Mouse (Mus musculus) midbrain, embryonic 13.5 days (tissue): ENCODE measurements around the gene Ms4a18. TPM values are rescaled to one million over a fixed set of nuclear protein-coding genes. Genes with fewer than 3 reads are reported as not detected.

Experiments used
- ATAC-seq: fragments of 200-750 bp; cut with Nextera tagmentation; 2 replicates; pipeline ENCODE4 v1.8.0; 2017; ENCODE audit warnings: mild to moderate bottlenecking, moderate TSS enrichment, moderate library complexity
- H3K27ac ChIP-seq: fragments of 300-500 bp; sonication (generic); 2 replicates; pipeline ENCODE4 v1.5.1; 2015; ENCODE audit warnings: inconsistent platforms, mild to moderate bottlenecking, moderate library complexity
- H3K27me3 ChIP-seq: fragments of 300-500 bp; sonication (generic); 2 replicates; pipeline ENCODE4 v1.6.1; 2015; ENCODE audit warnings: mild to moderate bottlenecking, inconsistent platforms
- H3K36me3 ChIP-seq: fragments of 300-500 bp; sonication (generic); 2 replicates; pipeline ENCODE4 v1.6.1; 2015; ENCODE audit warnings: mild to moderate bottlenecking, inconsistent platforms
- H3K4me1 ChIP-seq: fragments of 300-500 bp; sonication (generic); replicated peaks from 2 replicates; pipeline ENCODE4 v1.6.1; 2015; ENCODE audit warnings: inconsistent platforms
- H3K4me2 ChIP-seq: fragments of 300-500 bp; sonication (generic); replicated peaks from 2 replicates; pipeline ENCODE4 v1.6.1; 2015; ENCODE audit warnings: moderate library complexity, mild to moderate bottlenecking, inconsistent platforms
- H3K4me3 ChIP-seq: fragments of 300-500 bp; sonication (generic); replicated peaks from 2 replicates; pipeline ENCODE4 v1.5.1; 2015; ENCODE audit warnings: mild to moderate bottlenecking, inconsistent platforms
- H3K9ac ChIP-seq: fragments of 300-500 bp; sonication (generic); replicated peaks from 2 replicates; pipeline ENCODE4 v1.6.1; 2015; ENCODE audit warnings: mild to moderate bottlenecking, inconsistent platforms
- H3K9me3 ChIP-seq: fragments of 300-500 bp; sonication (generic); 2 replicates; pipeline ENCODE4 v1.6.1; 2016; ENCODE audit warnings: mild to moderate bottlenecking, inconsistent platforms
- WGBS: fragments of 180-500 bp; shearing (Covaris S2); methylation state at CpG from one replicate; pipeline ENCODE4 v1.1.7; 2015; 5-methylcytosine and 5-hydroxymethylcytosine counted together
- polyA plus RNA-seq: library from polyadenylated mRNA; unstranded; fragments of >200 nt; fragmentation: Nextera tagmentation; extraction: Ambion mirVana; gene quantifications from 2 replicates; pipeline ENCODE4 v1.2.1, GENCODE M21; 2015

Gene Ms4a18
- polyA plus RNA-seq, 1 experiment from 2014 or later: not detected

GRCm38 (mm10) chr19:10980210-10980609, 37.6 kb downstream of the Ms4a18 start:
- H3K4me1 ChIP-seq: no peaks in the 10 kb centered on the region
- peak; percentile 40; the same call in 1 of the 2 replicates for ATAC-seq
- H3K9ac ChIP-seq: no peak overlapping the region
- no peak overlapping the region for H3K27ac ChIP-seq
- H3K4me2 ChIP-seq: no peak overlapping the region
- no peaks in the 10 kb centered on the region for H3K9me3 ChIP-seq
- H3K36me3 ChIP-seq: no peaks in the 10 kb centered on the region
- H3K27me3 ChIP-seq: 0 out of 2 replicates have a peak, but pooled peaks cover 5% of the 10 kb centered on the region
- 91% methylated on average over 5 of the region's 5 CpGs for WGBS
- no peak overlapping the region for H3K4me3 ChIP-seq

GRCm38 (mm10) chr19:10979184-10980168, 38.4 kb downstream of the Ms4a18 start:
- no peaks in the 10 kb centered on the region for H3K4me1 ChIP-seq
- H3K9me3 ChIP-seq: no peaks in the 10 kb centered on the region
- 10% methylated on average over 18 of the region's 18 CpGs for WGBS
- peak overlapping the region; percentile 25 for H3K4me2 ChIP-seq
- 0 out of 2 replicates have a peak overlapping the region, but pooled peaks have one; percentile 36 for H3K9ac ChIP-seq
- H3K27me3 ChIP-seq: 0 out of 2 replicates have a peak, but pooled peaks cover 5% of the 10 kb centered on the region
- H3K36me3 ChIP-seq: no peaks in the 10 kb centered on the region
- no peak overlapping the region for H3K27ac ChIP-seq
- no peak overlapping the region for H3K4me3 ChIP-seq
- peak; percentile 63 for ATAC-seq

- H3K4me3 ChIP-seq: no peak overlapping the region
- no peaks in the 10 kb centered on the region for H3K9me3 ChIP-seq
- H3K4me2 ChIP-seq: no peak overlapping the region
- H3K27ac ChIP-seq: no peak overlapping the region
- no peaks in the 10 kb centered on the region for H3K27me3 ChIP-seq
- H3K36me3 ChIP-seq: no peaks in the 10 kb centered on the region
- H3K4me1 ChIP-seq: no peaks in the 10 kb centered on the region
- WGBS: 54% methylated on average over 4 of the region's 4 CpGs
- ATAC-seq: no peak
- no peak overlapping the region for H3K9ac ChIP-seq
Measured at GRCm38 (mm10) chr19:10976318-10976717, 41.5 kb downstream of the Ms4a18 start.

DNA sequence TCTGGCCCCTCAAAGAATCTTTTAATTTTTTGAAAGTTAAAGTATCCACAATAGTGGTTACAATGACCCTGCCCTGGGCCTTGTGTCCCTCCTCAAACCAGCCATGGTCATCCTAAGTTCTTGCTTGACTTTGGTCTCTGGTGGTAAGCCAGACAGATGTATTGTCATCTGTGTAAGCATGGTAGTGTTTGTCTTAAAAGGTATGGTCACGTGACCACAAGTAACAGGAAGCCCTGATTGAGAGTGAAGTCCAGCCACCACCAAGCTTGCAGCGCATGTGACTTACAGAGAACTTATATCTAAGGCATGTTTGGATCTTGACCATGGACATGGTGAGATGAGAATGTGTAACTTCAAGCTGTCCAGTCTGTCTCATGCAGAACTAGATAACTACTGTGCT, 42.6 kb downstream of the Ms4a18 start:
- no peak for ATAC-seq
- no peaks in the 10 kb centered on the region for H3K36me3 ChIP-seq
- WGBS: 78% methylated on average over 2 of the region's 2 CpGs
- no peaks in the 10 kb centered on the region for H3K9me3 ChIP-seq
- H3K9ac ChIP-seq: no peak overlapping the region
- H3K27ac ChIP-seq: no peak overlapping the region
- H3K4me1 ChIP-seq: no peaks in the 10 kb centered on the region
- no peaks in the 10 kb centered on the region for H3K27me3 ChIP-seq
- H3K4me3 ChIP-seq: no peak overlapping the region
- no peak overlapping the region for H3K4me2 ChIP-seq

GRCm38 (mm10) chr19:10974238-10974865, 43.5 kb downstream of the Ms4a18 start, which contains the start of gene Ms4a10:
TSS of gene Ms4a10 (minus strand) at chr19:10974670.
- Histone ChIP-seq H3K27me3 (no peaks in the 10 kb centered on the region), H3K9me3 (no peaks in the 10 kb centered on the region), H3K4me1 (no peaks in the 10 kb centered on the region), H3K27ac (no peak within 1 kb of the TSS), H3K4me3 (no peak within 1 kb of the TSS), H3K9ac (no peak within 1 kb of the TSS), H3K4me2 (no peak within 1 kb of the TSS), H3K36me3 (no peaks in the 10 kb centered on the region)
- no peak for ATAC-seq
- WGBS: 64% methylated on average over 4 of the region's 4 CpGs

GRCm38 (mm10) chr19:10973187-10973586, 44.6 kb downstream of the Ms4a18 start:
- 64% methylated on average over 2 of the region's 2 CpGs for WGBS
- no peak overlapping the region for H3K4me2 ChIP-seq
- H3K9me3 ChIP-seq: no peaks in the 10 kb centered on the region
- H3K9ac ChIP-seq: no peak overlapping the region
- H3K4me3 ChIP-seq: no peak overlapping the region
- H3K27ac ChIP-seq: no peak overlapping the region
- H3K4me1 ChIP-seq: no peaks in the 10 kb centered on the region
- H3K36me3 ChIP-seq: no peaks in the 10 kb centered on the region
- no peaks in the 10 kb centered on the region for H3K27me3 ChIP-seq
- no peak for ATAC-seq

DNA sequence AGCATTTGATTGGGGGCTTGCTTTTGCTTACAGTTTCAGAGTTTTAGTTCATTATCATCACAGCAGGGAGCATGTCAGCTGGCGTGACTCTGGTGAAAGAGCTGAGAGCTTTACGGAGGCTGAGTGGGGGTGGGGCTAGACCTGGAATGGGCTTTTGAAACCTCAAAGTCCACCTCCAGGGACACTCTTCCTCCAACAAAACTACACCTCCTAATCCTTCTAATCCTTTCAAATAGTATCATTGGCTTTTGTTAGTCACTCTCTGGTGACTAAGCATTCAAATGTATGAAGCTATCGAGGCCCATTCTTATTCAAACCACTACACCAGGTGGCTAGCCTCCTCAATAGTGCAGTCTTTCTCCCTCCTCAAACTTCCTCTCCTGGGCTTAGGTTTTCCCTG, 45.2 kb downstream of the Ms4a18 start:
- Histone ChIP-seq H3K9ac (no peak overlapping the region), H3K36me3 (no peaks in the 10 kb centered on the region), H3K4me3 (no peak overlapping the region), H3K27ac (no peak overlapping the region), H3K27me3 (no peaks in the 10 kb centered on the region), H3K4me1 (no peaks in the 10 kb centered on the region), H3K4me2 (no peak overlapping the region), H3K9me3 (no peaks in the 10 kb centered on the region)
- 11% methylated on average over 3 of the region's 3 CpGs for WGBS
- ATAC-seq: no peak

DNA sequence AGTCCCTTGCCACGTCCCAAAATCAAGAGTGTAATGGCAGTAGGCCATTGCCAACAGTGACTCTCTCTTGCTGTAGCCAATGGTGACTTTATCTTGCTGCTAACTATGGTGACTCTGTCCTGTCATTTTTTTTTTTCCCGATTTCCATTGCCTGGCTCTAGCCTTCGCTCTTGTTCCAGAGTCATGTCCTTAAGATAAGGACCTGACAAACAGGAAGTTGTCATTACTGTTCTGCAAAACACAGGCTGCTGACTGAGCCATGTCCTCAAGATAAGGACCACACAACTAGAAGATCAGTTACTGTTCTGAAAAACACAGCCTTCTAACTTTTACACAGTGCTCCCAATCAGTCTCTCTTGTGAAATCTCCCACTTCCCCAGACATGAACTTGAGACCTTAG, 47.4 kb downstream of the Ms4a18 start:
- H3K4me2 ChIP-seq: no peak overlapping the region
- no peaks in the 10 kb centered on the region for H3K4me1 ChIP-seq
- H3K4me3 ChIP-seq: no peak overlapping the region
- 77% methylated on average over 3 of the region's 3 CpGs for WGBS
- H3K27ac ChIP-seq: no peak overlapping the region
- H3K27me3 ChIP-seq: no peaks in the 10 kb centered on the region
- H3K9me3 ChIP-seq: no peaks in the 10 kb centered on the region
- no peak overlapping the region for H3K9ac ChIP-seq
- ATAC-seq: no peak
- no peaks in the 10 kb centered on the region for H3K36me3 ChIP-seq

- no peak overlapping the region for H3K27ac ChIP-seq
- no peaks in the 10 kb centered on the region for H3K36me3 ChIP-seq
- no peaks in the 10 kb centered on the region for H3K4me1 ChIP-seq
- no peak overlapping the region for H3K4me3 ChIP-seq
- no peaks in the 10 kb centered on the region for H3K9me3 ChIP-seq
- WGBS: 92% methylated on average over 7 of the region's 7 CpGs
- H3K27me3 ChIP-seq: no peaks in the 10 kb centered on the region
- no peak overlapping the region for H3K9ac ChIP-seq
- H3K4me2 ChIP-seq: no peak overlapping the region
- no peak for ATAC-seq
Measured at GRCm38 (mm10) chr19:10968578-10968977, 49.3 kb downstream of the Ms4a18 start.

DNA sequence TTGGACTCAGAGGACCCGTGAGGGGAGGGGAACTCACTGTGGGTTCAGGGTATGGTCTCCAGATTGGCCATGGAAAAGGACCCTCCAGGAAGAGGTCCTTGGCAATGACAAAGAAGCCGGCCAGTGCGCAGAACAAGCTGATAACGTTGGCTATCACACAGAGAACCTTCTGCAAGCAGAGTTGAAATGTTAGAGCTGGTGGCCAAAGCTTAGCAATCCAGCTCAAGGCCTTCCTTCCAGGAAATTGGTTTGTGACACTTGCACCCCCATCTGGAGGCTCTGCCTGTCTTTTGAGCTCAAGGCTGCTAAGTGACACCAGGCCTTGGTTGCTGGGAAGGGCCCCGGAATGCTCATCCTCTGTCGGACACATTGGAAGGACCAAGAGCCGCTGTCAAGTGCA, 52.1 kb downstream of the Ms4a18 start:
- no peak for ATAC-seq
- 88% methylated on average over 7 of the region's 7 CpGs for WGBS
- H3K27ac ChIP-seq: no peak overlapping the region
- H3K36me3 ChIP-seq: no peaks in the 10 kb centered on the region
- no peaks in the 10 kb centered on the region for H3K9me3 ChIP-seq
- no peak overlapping the region for H3K4me2 ChIP-seq
- H3K27me3 ChIP-seq: 0 out of 2 replicates have a peak, but pooled peaks cover 3% of the 10 kb centered on the region
- no peak overlapping the region for H3K4me3 ChIP-seq
- no peak overlapping the region for H3K9ac ChIP-seq
- H3K4me1 ChIP-seq: no peaks in the 10 kb centered on the region

DNA sequence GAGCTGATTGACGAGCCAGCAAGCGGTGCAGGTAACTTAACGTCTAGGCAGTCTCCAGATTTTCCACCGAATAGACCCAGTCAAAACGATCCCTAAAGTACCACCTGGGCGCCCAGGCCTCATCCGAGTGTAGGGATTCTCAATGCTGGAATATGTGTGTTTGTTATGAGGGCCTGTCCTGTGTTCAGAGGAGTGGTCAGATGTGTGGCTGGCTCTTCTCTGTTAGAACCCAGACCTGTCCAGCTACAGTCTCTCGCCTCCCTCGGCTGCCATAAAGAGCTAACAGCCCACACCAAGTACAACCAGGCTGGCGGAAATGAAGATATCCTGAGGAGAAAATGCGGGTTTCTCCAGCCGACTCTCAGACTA, 57.9 kb downstream of the Ms4a18 start:
- Histone ChIP-seq H3K27ac (no peak overlapping the region), H3K27me3 (peaks cover 11% of the 10 kb centered on the region; the same call in 1 of the 2 replicates), H3K9ac (0 out of 2 replicates have a peak overlapping the region, but pooled peaks have one; percentile 12), H3K9me3 (no peaks in the 10 kb centered on the region), H3K4me2 (peak overlapping the region; percentile 27; the same call in 1 of the 2 replicates), H3K4me3 (no peak overlapping the region), H3K4me1 (peaks cover 5% of the 10 kb centered on the region), H3K36me3 (no peaks in the 10 kb centered on the region)
- whole genome bisulfite sequencing: 43% methylated on average over 12 of the region's 12 CpGs
- peak; percentile 69; the same call in 1 of the 2 replicates for ATAC-seq
